Mouse (Mus musculus) E14TG2a.4 (cell line): ENCODE data around the gene Cnot8.

Experiments
- CTCF ChIP-seq: conservative IDR thresholded peaks from 2 replicates; pipeline ENCODE4 v1.5.1; 2014; ENCODE audit warnings: low read length
- NANOG ChIP-seq: IDR thresholded peaks from 2 replicates; pipeline ENCODE4 v1.6.1; 2014; ENCODE audit warnings: borderline replicate concordance, low read length, mixed read lengths
- POU5F1 ChIP-seq: IDR thresholded peaks from 2 replicates; pipeline ENCODE4 v1.6.1; 2014; ENCODE audit warnings: low read length, borderline replicate concordance

GRCm38 (mm10) chr11:58121351-58121750 lies 17.4 kb downstream of the Cnot8 start:
- TF ChIP-seq CTCF (no peak), NANOG (no peak), POU5F1 (no peak)
